Mouse (Mus musculus): Measurements from ENCODE around the gene Zfp410.
"Not testable (repeated sequence)": the region's sequence is repeated elsewhere in the genome, so short reads cannot be mapped to it uniquely, and the experiment has no call there.

Zfp410 gene

GRCm38 (mm10) chr12:84316721-84317621, at the start of gene Zfp410:
Gene Zfp410 (plus strand): TSS chr12:84316852.
- peak; percentile 59 to 80 for DNase-seq (ENCODE audit: low spot score in 2 of 2)

DNA sequence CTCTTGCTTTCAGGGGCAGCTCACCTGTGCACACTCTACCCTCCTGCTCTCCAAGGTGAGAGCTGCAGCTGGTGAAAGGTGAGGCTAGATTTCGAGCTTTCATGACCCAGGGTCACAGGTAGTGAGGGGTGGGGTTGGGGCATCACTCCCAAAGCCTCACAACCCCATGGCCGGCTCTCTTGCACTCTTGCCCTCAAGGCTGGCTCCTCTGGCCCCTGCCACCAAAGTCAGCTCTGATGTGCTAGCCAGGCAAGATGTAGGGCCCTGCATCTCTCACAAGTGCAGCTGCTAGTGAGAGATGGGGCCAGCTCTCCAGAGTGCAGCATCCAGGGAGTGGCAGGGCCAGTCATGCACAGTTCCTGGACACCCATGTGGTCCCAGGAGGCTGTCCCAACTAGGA, 49.4 kb upstream of the Zfp410 start:
- no peak for DNase-seq (ENCODE audit: low spot score in 2 of 2)

DNA sequence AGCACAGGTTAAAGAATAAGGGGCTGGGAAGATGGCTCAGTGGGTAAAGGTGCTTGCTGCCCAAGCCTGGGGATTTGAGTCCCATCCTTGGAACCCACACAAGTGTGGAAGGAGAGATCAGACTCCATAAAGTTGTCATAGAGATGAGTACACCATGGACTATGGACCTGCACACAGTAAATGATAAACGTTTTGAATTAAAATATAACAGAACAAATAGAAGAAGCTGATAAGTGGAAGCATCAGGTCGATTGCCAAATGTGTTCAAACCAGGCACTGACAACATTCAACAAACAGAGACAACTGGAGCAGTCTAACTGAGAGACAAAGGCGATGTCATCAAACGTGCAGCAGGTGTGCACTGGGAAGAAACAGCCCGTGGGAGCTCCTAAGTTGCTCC, 43.3 kb upstream of the Zfp410 start:
- DNase-seq (ENCODE audit: low spot score in 2 of 2): no peak

GRCm38 (mm10) chr12:84275288-84275687, 41.4 kb upstream of the Zfp410 start:
- no peak for DNase-seq (ENCODE audit: low spot score in 2 of 2)

DNA sequence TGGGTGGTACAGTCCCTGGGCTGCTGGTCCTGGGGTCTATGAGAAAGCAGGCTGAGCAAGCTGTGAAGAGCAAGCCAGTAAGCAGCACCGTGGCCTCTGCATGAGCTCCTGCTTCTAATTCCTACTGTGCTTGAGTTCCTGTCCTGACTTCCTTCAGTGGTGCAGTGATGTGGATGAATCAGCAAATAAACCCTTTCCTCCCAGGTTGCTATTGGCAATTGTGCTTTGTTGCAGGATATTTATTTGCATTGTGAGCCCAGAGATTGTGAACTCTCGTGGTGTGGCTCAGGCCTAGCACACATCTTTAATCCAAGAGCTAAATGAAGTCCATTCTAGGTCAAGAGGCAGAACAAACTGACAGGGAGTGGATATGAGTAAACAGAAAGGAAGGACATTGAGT, 40.4 kb upstream of the Zfp410 start:
- no peak for DNase-seq (ENCODE audit: low spot score in 2 of 2)

DNA sequence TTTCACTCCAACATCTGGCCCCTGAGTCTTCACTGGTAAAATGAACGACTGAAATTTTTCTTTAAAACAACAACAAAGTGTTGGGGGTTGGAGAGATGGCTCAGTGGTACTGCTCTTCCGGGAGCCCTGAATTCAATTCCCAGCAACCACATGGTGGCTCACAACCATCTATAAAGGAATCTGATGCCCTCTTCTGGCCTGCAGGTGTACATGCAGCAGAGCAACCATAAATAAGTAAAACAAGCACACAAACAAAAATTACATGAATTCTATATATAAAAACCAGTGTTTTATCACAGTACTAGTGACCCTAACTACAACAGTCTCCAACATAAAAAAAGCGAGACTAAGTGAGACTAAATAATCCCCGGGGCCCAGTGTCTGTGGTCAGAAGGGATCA, 39.9 kb upstream of the Zfp410 start:
- no peak for DNase-seq (ENCODE audit: low spot score in 2 of 2)

DNA sequence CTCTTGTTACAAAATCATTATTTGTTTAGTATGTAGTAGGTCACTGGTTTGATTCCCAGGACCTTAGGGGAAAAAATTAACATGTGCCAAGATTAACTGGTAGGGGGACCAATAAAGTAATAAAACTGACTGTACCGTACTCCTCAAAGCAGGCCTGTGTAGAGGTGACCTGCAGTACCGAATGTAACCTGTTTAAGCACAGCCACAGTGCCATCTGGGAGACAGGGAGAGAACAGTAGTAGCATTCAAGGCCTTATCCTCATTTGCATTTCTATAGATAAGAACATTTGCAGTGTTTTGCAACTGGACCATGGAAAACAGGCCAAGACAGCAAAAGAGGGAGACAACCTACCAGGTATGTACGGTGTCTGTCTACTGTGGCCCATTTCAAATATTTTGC, 38.8 kb upstream of the Zfp410 start:
- DNase-seq (ENCODE audit: low spot score in 2 of 2): no peak

GRCm38 (mm10) chr12:84278901-84279300, 37.8 kb upstream of the Zfp410 start:
- DNase-seq (ENCODE audit: low spot score in 2 of 2): no peak

DNA sequence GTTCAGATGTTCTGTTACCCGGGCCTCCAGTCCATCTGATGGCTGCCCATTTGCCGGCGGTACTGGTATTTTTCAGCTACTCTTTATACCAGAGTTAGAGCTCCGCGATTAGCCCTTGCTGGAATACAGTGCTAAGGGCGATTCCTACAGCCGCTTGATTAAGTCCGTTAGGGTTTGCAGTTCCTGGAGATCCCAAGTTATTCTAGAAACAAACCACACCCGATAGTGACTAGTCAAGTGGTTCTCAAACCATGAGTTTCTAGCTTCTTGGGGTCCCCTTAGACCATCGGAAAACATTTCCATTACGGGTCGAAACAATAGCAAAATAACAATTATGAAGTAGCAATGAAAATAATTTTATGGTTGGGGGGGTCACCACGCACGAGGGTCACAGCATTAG, 32.3 kb upstream of the Zfp410 start:
- no peak for DNase-seq (ENCODE audit: low spot score in 2 of 2)

GRCm38 (mm10) chr12:84284885-84285592, 31.6 kb upstream of the Zfp410 start, which contains the start of gene Ptgr2:
Gene Ptgr2 (plus strand): TSS chr12:84285232.
- peak; percentile 88 to 90 for DNase-seq (ENCODE audit: low spot score in 2 of 2)

DNA sequence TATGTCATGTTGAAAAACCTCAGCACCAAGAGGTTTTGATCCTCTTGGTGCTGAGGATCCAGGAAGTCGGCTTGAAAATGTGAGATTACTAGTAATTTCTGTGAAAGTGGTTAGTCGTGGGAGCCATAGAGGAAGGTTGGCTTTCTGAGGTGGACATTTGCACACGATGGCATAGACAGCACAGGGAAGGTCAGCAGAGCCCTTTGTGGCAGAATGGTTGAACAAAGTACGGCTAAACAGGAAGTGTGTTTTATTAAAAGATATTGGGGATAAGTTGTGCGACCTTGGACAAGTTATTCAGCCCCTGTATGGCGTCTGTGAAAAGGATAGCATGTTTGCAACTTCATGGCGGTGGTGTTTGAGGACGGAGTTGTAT, 31.1 kb upstream of the Zfp410 start:
- no peak for DNase-seq (ENCODE audit: low spot score in 2 of 2)

- no peak for DNase-seq (ENCODE audit: low spot score in 2 of 2)
These were observed 28.2 kb upstream of the Zfp410 start for GRCm38 (mm10) chr12:84288461-84288860.

DNA sequence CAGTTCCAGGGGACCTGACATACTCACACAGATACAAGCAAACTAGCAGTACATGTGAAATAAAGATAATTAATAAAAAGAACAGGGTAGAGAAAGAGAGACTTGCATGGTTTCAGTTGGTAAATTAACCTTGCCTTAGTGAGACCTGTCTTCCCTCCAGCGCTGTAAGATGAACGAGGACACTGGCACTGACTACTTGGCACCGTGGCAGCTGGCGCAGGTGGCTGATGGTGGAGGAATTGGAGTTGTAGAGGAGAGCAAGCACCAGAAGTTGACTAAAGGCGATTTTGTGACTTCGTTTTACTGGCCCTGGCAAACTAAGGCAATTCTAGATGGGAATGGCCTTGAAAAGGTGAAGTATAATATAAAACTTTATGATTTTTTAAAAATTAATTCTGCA, 18.8 kb upstream of the Zfp410 start:
- no peak for DNase-seq (ENCODE audit: low spot score in 2 of 2)

DNA sequence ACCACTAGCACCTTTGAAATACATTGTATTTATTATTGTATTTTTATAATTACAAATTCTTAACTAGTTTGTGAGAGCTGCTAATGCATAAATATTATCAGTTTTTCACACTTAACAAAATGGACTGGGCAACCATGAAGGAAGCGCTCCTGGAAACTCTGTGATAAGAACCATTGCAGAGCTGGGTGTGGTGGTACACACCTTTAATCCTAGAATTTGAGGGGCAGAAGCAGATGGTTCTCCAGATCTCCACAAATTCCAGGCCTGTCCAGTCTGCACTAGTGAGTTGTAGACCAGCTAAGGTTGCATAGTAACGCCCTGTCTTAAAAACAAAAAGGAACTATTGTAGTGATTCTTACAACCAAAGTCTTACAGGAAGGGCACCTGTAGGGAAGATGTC, 17.4 kb upstream of the Zfp410 start:
- no peak for DNase-seq (ENCODE audit: low spot score in 2 of 2)

DNA sequence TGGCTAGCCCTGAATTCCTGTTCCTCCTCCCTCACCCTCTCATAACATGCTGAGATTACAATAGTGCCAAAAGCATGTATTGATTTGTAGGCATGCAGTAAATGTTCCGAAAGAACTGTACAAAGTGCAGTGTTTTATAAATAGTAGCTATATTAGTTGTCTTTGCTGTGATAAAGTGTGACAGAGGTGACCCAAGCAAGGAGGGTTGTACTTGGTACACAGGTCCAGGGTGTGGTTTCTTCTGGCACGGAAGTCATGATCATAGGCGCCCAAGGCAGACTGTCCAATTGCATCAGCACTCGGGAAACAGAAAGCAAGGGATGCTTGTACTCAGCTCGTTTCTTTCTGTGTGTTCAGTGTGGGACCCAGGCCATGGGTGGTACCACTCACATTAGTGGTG, 12.6 kb upstream of the Zfp410 start:
- DNase-seq (ENCODE audit: low spot score in 2 of 2): no peak

DNA sequence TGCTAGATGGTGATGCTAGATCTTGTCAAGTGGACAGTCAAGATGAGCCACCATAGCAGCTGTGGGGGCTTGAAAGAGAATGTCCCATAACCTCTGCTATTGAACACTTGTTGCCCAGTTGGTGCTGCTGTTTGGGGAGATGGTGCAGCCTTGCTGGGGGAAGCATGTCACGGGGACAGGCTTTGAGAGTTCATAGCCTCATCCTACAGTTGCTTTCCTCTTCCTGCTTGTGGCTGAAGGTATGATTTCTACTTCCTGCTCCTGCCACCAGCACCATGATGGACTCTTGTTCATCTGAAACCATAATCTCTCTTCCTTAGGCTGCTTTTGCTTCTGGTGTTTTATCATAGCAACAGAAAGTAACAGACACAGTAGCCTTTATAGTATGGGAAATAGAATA, 12.1 kb upstream of the Zfp410 start:
- DNase-seq (ENCODE audit: low spot score in 2 of 2): no peak

DNA sequence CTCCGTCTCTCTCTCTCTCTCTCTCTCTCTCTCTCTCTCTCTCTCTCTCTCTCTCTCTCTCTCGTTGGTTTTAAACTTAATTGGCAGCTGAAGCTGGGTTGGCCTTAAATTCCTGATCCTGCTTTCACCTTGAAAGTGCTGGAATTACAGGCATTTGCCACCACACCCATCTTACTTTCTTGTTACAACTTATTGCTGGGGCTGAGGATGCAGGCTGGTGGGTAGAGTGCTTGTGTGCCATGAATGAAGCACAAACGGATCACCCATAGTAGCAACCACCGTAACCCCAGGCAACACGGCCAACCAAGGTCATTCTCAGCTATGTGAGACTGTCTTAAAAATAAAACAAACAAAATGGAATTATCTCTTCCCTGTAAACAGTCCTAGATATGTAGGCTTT, 5.3 kb upstream of the Zfp410 start:
- DNase-seq (ENCODE audit: low spot score in 2 of 2): no peak

DNA sequence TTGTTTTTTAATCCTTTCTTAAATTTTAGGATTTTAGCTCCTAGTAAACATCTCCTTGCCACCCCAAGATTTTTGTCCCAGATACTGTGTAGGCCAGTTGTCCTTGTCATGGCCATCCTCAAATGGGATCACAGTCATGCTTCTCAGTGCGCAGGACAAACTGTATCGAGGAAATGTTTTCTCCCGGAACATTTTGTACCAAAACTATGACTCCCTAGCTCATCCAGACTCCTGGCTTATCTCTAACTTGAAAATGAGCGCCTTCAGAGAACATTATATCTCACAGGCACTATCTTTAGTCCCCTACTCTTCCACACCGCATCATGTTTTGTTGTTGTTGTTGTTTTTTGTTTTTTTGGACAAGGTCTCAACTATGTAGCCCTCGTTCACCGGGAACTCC, 646 bp upstream of the Zfp410 start:
- no peak for DNase-seq (ENCODE audit: low spot score in 2 of 2)

DNA sequence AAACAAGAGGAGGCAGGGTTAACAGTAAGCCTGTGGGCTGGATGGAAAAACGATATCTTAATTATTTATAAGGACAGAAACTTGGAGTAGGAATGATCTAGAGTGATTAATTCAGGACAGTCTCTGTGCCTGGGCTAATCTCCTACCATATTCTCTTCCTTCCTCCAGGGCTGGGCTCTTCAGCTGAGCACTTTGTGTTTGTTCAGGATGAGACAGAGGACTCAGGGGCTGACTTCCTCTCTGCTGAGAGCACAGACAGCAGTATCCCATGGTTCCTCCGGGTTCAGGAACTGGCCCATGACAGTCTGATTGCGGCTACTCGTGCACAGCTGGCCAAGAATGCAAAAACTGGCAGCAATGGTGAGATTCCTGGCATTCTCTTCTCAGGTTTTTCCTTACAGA, 10.5 kb downstream of the Zfp410 start:
- no peak for DNase-seq (ENCODE audit: low spot score in 2 of 2)

- no peak for DNase-seq (ENCODE audit: low spot score in 2 of 2)
These were observed 20.4 kb downstream of the Zfp410 start for GRCm38 (mm10) chr12:84336963-84337625.

- DNase-seq (ENCODE audit: low spot score in 2 of 2): no peak
These were observed 30.5 kb downstream of the Zfp410 start for GRCm38 (mm10) chr12:84347192-84347591.

- not testable (repeated sequence) for DNase-seq (ENCODE audit: low spot score in 2 of 2)
These were observed 42.0 kb downstream of the Zfp410 start for GRCm38 (mm10) chr12:84358699-84359098.

Data from frontal cortex, postnatal 10 days (tissue).